Mouse (Mus musculus) neural tube, embryonic 12.5 days (tissue): ENCODE data around the gene Cyp4f39. TPM values are rescaled to one million over a fixed set of nuclear protein-coding genes. Genes with fewer than 3 reads are reported as not detected.

Experiments
- ATAC-seq: fragments of 200-750 bp; cut with Nextera tagmentation; 2 replicates; pipeline ENCODE4 v1.8.0; 2017; ENCODE audit warnings: low read depth, mild to moderate bottlenecking, moderate TSS enrichment, moderate library complexity; ENCODE audit not compliant: low FRiP score
- H3K27ac ChIP-seq: fragments of 300-500 bp; sonication (generic); 2 replicates; pipeline ENCODE4 v1.5.1; 2016
- H3K27me3 ChIP-seq: fragments of 300-500 bp; sonication (generic); replicated peaks from 2 replicates; pipeline ENCODE4 v1.6.1; 2016; ENCODE audit warnings: mild to moderate bottlenecking
- H3K36me3 ChIP-seq: fragments of 300-500 bp; sonication (generic); 2 replicates; pipeline ENCODE4 v1.6.1; 2016; ENCODE audit warnings: mild to moderate bottlenecking
- H3K4me1 ChIP-seq: fragments of 300-500 bp; sonication (generic); 2 replicates; pipeline ENCODE4 v1.6.1; 2016
- H3K4me2 ChIP-seq: fragments of 300-500 bp; sonication (generic); replicated peaks from 2 replicates; pipeline ENCODE4 v1.6.1; 2016; ENCODE audit warnings: mild to moderate bottlenecking
- H3K4me3 ChIP-seq: fragments of 300-500 bp; sonication (generic); 2 replicates; pipeline ENCODE4 v1.5.1; 2016
- H3K9ac ChIP-seq: fragments of 300-500 bp; sonication (generic); 2 replicates; pipeline ENCODE4 v1.6.1; 2016; ENCODE audit warnings: mild to moderate bottlenecking
- H3K9me3 ChIP-seq: fragments of 300-500 bp; sonication (generic); 2 replicates; pipeline ENCODE4 v1.6.1; 2016; ENCODE audit warnings: mild to moderate bottlenecking
- WGBS: fragments of 180-500 bp; shearing (Covaris S2); methylation state at CpG from one replicate; pipeline ENCODE4 v1.1.7; 2016; 5-methylcytosine and 5-hydroxymethylcytosine counted together
- polyA plus RNA-seq: library from polyadenylated mRNA; unstranded; fragments of >200 nt; fragmentation: Nextera tagmentation; extraction: Ambion mirVana; gene quantifications from 2 replicates; pipeline ENCODE4 v1.2.1, GENCODE M21; 2016

The Cyp4f39 gene
- polyA plus RNA-seq: 0.99 and 1.3 TPM in 2 replicates

GRCm38 (mm10) chr17:32452482-32452881, at the start of gene Cyp4f39:
Cyp4f39 (plus strand) TSS chr17:32452723.
- H3K4me3 ChIP-seq: peak within 1 kb of the TSS; percentile 11
- H3K27me3 ChIP-seq: peaks cover 5% of the 10 kb centered on the region; the same call in 1 of the 2 replicates
- H3K9ac ChIP-seq: peak within 1 kb of the TSS; percentile 29; the same call in 1 of the 2 replicates
- peaks cover 2% of the 10 kb centered on the region; the same call in 1 of the 2 replicates for H3K9me3 ChIP-seq
- peaks cover 6% of the 10 kb centered on the region for H3K4me1 ChIP-seq
- WGBS: 2% methylated on average over 19 of the region's 19 CpGs
- no peaks in the 10 kb centered on the region for H3K36me3 ChIP-seq
- no peak within 1 kb of the TSS for H3K27ac ChIP-seq
- ATAC-seq: no peak
- H3K4me2 ChIP-seq: peak within 1 kb of the TSS; percentile 67

- Histone ChIP-seq H3K27me3 (peaks cover 17% of the 10 kb centered on the region), H3K4me1 (no peaks in the 10 kb centered on the region), H3K9ac (no peak overlapping the region), H3K36me3 (no peaks in the 10 kb centered on the region), H3K27ac (no peak overlapping the region), H3K4me2 (no peak overlapping the region), H3K9me3 (no peaks in the 10 kb centered on the region), H3K4me3 (no peak overlapping the region)
- ATAC-seq: no peak
- 78% methylated on average over 11 of the region's 11 CpGs for WGBS
These were observed 49.8 kb upstream of the Cyp4f39 start for GRCm38 (mm10) chr17:32402779-32403157.

DNA sequence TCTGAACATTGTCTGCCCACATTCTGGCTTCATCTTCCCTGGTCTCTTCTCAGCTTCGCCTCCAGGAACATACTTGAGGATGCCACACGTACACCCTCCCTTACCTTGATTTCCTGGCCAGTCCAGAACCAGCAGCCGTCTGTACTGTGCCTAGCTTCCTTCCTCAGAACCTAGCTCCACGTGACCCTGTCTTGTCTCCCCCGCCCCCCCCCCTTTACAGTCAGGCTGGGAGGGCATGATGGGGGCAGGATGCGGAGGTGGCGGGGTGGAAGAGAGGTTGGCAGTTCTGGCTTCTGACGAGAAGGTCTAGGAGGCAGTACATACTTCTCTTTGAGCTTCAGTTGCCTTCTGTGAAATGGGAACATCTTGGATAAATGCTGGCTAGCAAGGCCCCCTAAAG, 49.1 kb upstream of the Cyp4f39 start, which contains the start of gene Rasal3:
TSS of gene Rasal3 (minus strand) at position 167 of the 400 bp plus-strand sequence.
- Histone ChIP-seq H3K27ac (no peak within 1 kb of the TSS), H3K4me2 (no peak within 1 kb of the TSS), H3K4me3 (no peak within 1 kb of the TSS), H3K36me3 (no peaks in the 10 kb centered on the region), H3K27me3 (peaks cover 11% of the 10 kb centered on the region), H3K9me3 (no peaks in the 10 kb centered on the region), H3K4me1 (no peaks in the 10 kb centered on the region), H3K9ac (no peak within 1 kb of the TSS)
- 77% methylated on average over 8 of the region's 8 CpGs for WGBS
- no peak for ATAC-seq

GRCm38 (mm10) chr17:32411898-32412297, 40.6 kb upstream of the Cyp4f39 start:
- Histone ChIP-seq H3K4me1 (no peaks in the 10 kb centered on the region), H3K9me3 (no peaks in the 10 kb centered on the region), H3K4me3 (no peak overlapping the region), H3K27ac (no peak overlapping the region), H3K9ac (no peak overlapping the region), H3K27me3 (peaks cover 13% of the 10 kb centered on the region), H3K4me2 (no peak overlapping the region), H3K36me3 (no peaks in the 10 kb centered on the region)
- ATAC-seq: no peak
- WGBS: 87% methylated on average over 6 of the region's 6 CpGs

GRCm38 (mm10) chr17:32415417-32416020, 37.0 kb upstream of the Cyp4f39 start:
- H3K27ac ChIP-seq: no peak overlapping the region
- H3K9ac ChIP-seq: no peak overlapping the region
- 56% methylated on average over 24 of the region's 24 CpGs for whole genome bisulfite sequencing
- no peaks in the 10 kb centered on the region for H3K4me1 ChIP-seq
- no peak overlapping the region for H3K4me2 ChIP-seq
- no peaks in the 10 kb centered on the region for H3K9me3 ChIP-seq
- ATAC-seq: no peak
- H3K4me3 ChIP-seq: no peak overlapping the region
- H3K27me3 ChIP-seq: peaks cover 13% of the 10 kb centered on the region
- no peaks in the 10 kb centered on the region for H3K36me3 ChIP-seq

DNA sequence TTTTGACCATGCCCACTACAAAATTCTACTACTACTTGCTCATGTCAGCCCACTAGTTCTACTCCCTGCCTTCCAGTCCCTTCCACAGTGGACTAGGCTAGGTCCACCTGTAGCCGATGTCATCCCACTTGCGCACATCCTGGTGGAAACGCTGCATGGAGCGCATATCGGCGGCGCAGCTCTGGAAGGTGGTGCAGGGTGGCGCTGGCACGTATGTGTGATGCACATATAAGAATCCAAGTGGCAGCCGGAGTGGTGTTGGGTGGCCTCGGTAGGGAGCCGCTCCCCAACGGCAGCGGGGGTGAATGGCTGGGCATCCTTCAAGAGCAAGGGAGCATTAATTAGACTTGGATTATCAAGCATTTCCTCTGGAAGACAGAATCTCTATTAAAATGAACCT, 35.8 kb upstream of the Cyp4f39 start:
- H3K27ac ChIP-seq: no peak overlapping the region
- no peaks in the 10 kb centered on the region for H3K9me3 ChIP-seq
- no peaks in the 10 kb centered on the region for H3K36me3 ChIP-seq
- H3K4me3 ChIP-seq: no peak overlapping the region
- no peaks in the 10 kb centered on the region for H3K4me1 ChIP-seq
- WGBS: 95% methylated on average over 14 of the region's 14 CpGs
- peaks cover 13% of the 10 kb centered on the region for H3K27me3 ChIP-seq
- no peak overlapping the region for H3K9ac ChIP-seq
- ATAC-seq: no peak
- no peak overlapping the region for H3K4me2 ChIP-seq

GRCm38 (mm10) chr17:32419989-32420388, 32.5 kb upstream of the Cyp4f39 start:
- Histone ChIP-seq H3K4me2 (no peak overlapping the region), H3K36me3 (no peaks in the 10 kb centered on the region), H3K27ac (no peak overlapping the region), H3K9ac (no peak overlapping the region), H3K27me3 (peaks cover 13% of the 10 kb centered on the region), H3K4me3 (no peak overlapping the region), H3K4me1 (no peaks in the 10 kb centered on the region), H3K9me3 (no peaks in the 10 kb centered on the region)
- WGBS: 84% methylated on average over 2 of the region's 2 CpGs
- ATAC-seq: no peak

DNA sequence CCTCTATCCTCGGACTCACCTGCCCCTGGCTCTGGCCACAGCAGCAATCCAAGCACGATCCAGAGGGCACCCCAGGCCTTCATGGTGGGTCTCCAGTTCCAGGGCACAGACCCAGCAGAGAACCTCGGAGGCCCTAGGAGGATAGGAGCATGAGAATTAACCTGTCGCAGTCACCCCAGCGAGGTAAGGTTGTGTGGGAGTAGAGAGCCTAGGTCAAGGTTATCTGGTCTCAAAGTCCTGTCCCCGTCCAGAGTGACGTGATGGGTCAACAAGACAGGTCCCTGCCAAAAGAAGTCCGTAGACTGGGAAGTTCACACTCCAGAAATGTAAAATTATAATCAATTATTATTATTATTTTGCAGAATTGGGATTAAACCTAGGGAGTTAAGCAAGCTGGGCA, 31.7 kb upstream of the Cyp4f39 start:
- H3K9ac ChIP-seq: no peak overlapping the region
- WGBS: 84% methylated on average over 8 of the region's 8 CpGs
- H3K9me3 ChIP-seq: no peaks in the 10 kb centered on the region

DNA sequence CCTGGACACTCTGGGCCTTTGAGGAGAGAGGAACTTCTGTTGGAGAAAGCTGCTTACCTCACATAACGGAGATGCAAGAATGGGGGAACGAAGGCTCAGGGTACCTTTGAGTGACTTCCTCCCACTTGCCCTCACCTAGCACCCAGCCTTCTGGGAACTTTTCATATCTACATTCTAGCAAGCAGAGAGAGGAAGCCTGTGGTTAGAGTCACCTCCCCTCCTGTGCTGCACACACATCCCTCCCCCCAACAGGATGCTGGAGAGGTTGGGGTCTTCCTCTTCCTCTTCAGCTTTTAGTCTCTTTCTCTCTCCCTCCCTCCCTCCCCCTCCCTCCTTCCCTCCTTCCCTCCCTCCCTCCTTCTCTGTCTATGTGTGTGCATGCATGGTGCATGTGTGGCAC, 28.5 kb upstream of the Cyp4f39 start, which contains the start of gene Pglyrp2:
TSS of gene Pglyrp2 (minus strand) at position 134 of the 400 bp plus-strand sequence.
- H3K27me3 ChIP-seq: 0 out of 2 replicates have a peak, but pooled peaks cover 3% of the 10 kb centered on the region

More for the DNA sequence above, 31.7 kb upstream of the Cyp4f39 start:
- no peak overlapping the region for H3K27ac ChIP-seq
- no peak overlapping the region for H3K4me2 ChIP-seq
- ATAC-seq: no peak
- H3K27me3 ChIP-seq: peaks cover 7% of the 10 kb centered on the region
- H3K36me3 ChIP-seq: no peaks in the 10 kb centered on the region
- H3K4me1 ChIP-seq: no peaks in the 10 kb centered on the region
- no peak overlapping the region for H3K4me3 ChIP-seq

DNA sequence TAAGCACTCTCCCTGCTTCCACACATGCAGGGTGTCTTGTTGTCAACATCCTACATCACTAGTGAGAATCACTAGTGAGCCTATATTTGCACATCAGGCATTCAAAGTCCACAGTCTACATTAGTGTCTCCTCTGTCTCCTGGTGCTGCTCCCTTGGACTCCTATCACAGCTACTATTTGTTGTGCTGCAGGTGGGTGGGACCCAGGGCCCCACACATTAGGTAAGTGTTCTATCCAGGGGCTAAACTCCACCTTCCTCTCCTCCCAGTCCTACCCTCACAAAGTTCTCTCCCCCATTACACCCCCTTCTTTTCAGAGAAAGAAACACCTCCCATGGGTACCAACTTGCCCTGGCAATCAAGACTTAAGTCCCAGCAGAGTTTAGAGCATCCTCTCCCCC, 25.9 kb upstream of the Cyp4f39 start:
- Histone ChIP-seq H3K36me3 (no peaks in the 10 kb centered on the region), H3K9ac (no peak overlapping the region), H3K4me1 (no peaks in the 10 kb centered on the region), H3K9me3 (no peaks in the 10 kb centered on the region), H3K27ac (no peak overlapping the region), H3K4me2 (no peak overlapping the region), H3K4me3 (no peak overlapping the region), H3K27me3 (0 out of 2 replicates have a peak, but pooled peaks cover 3% of the 10 kb centered on the region)
- no peak for ATAC-seq

More for the DNA sequence above, 28.5 kb upstream of the Cyp4f39 start, which contains the start of gene Pglyrp2:
- Histone ChIP-seq H3K9me3 (no peaks in the 10 kb centered on the region), H3K9ac (no peak within 1 kb of the TSS), H3K27ac (no peak within 1 kb of the TSS), H3K4me2 (no peak within 1 kb of the TSS), H3K4me1 (no peaks in the 10 kb centered on the region), H3K36me3 (no peaks in the 10 kb centered on the region), H3K4me3 (no peak within 1 kb of the TSS)
- 83% methylated on average over 2 of the region's 2 CpGs for WGBS
- ATAC-seq: no peak

- WGBS: 54% methylated on average over 3 of the region's 3 CpGs
- ATAC-seq: no peak
These were observed 20.6 kb upstream of the Cyp4f39 start for GRCm38 (mm10) chr17:32431972-32432371.

GRCm38 (mm10) chr17:32434324-32434723, 18.2 kb upstream of the Cyp4f39 start:
- H3K4me2 ChIP-seq: no peak overlapping the region
- no peaks in the 10 kb centered on the region for H3K27me3 ChIP-seq
- ATAC-seq: no peak
- H3K9ac ChIP-seq: no peak overlapping the region
- H3K9me3 ChIP-seq: no peaks in the 10 kb centered on the region
- H3K4me3 ChIP-seq: no peak overlapping the region
- 71% methylated on average over 4 of the region's 4 CpGs for WGBS
- no peak overlapping the region for H3K27ac ChIP-seq
- no peaks in the 10 kb centered on the region for H3K36me3 ChIP-seq
- no peaks in the 10 kb centered on the region for H3K4me1 ChIP-seq

More at GRCm38 (mm10) chr17:32431972-32432371, 20.6 kb upstream of the Cyp4f39 start:
- Histone ChIP-seq H3K27ac (no peak overlapping the region), H3K9me3 (no peaks in the 10 kb centered on the region), H3K4me3 (no peak overlapping the region), H3K4me1 (no peaks in the 10 kb centered on the region), H3K4me2 (no peak overlapping the region), H3K9ac (no peak overlapping the region), H3K27me3 (no peaks in the 10 kb centered on the region), H3K36me3 (no peaks in the 10 kb centered on the region)

DNA sequence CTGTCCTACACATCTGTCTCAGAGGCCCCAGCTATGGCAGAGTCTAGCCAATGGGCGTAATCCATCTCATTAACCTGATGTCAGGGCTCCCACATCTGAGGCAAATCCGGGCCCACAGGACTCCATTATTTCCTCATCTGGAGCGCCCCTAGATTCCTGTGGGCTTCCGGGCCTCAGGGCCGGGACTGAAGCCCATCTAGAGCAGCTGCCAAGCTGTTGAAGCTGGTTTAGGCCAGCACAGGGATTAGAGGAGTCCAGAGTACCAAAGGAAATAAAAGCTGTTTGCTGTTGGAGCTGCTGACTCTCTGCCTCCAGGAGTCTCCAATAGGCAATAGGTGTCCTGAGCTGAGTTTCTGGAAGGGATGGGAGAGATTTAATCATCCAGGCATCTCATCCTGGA, 17.4 kb upstream of the Cyp4f39 start:
- no peaks in the 10 kb centered on the region for H3K9me3 ChIP-seq
- H3K4me3 ChIP-seq: no peak overlapping the region
- H3K27me3 ChIP-seq: no peaks in the 10 kb centered on the region
- H3K4me2 ChIP-seq: no peak overlapping the region
- H3K27ac ChIP-seq: no peak overlapping the region
- no peaks in the 10 kb centered on the region for H3K4me1 ChIP-seq
- no peak for ATAC-seq
- no peak overlapping the region for H3K9ac ChIP-seq
- H3K36me3 ChIP-seq: no peaks in the 10 kb centered on the region
- WGBS: 78% methylated on average over 5 of the region's 5 CpGs
